Mouse (Mus musculus): ENCODE measurements around the gene Obox2. TPM values are rescaled to one million over a fixed set of nuclear protein-coding genes. Genes with fewer than 3 reads are reported as not detected.

Obox2 gene
- polyA plus RNA-seq (2014; fragmentation: Illumina TruSeq; extraction: RNeasy Lipid Tissue Mini Kit (QIAGEN cat#74804); ENCODE audit: low read depth, low replicate concordance): not detected

DNA sequence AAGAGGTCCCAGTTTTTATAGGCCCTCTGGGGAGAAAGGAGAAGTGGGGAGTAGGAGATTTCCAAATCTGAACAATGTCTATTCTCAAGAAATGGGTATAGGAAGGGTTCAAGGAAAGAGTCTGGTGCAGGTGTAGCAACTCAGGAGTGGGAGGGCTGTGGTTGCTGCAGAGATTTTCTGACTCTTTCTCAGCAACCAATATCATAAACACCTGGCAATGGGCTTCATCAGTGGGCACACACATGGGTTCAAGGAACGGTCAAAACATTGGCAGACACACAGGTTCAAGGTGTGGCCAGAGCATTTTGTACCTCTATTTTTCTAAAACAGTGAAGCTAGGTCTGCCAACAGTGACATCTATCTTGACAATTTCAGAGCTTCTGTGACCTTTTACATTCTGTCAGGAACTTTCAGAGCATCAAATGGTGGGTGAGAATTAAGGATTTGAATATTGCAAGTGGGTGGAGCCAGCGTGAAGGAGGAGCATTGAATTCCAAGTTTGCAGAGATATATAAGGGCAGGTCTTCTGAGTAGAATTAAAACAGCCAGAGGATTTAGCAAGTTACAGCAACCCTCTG lies at the start of gene Obox2, which contains the start of gene Obox1:
Gene Obox2, plus strand, starts transcription at position 301 of the 578 bp plus-strand sequence.
Gene Obox1, plus strand, starts transcription at position 528 of the 578 bp plus-strand sequence.

Other genes with a start within 250 kb of the Obox2 start
- gene Obox1, start 227 bp downstream of the Obox2 start, polyA plus RNA-seq (2014; fragmentation: Illumina TruSeq; extraction: RNeasy Lipid Tissue Mini Kit (QIAGEN cat#74804); ENCODE audit: low read depth, low replicate concordance): not detected